Mouse (Mus musculus) bone marrow, adult 2 months (tissue): ENCODE measurements at regions not wholly inside any gene's neighbourhood (a gene's known extent, or its start where the extent isn't known, plus 50 kb on each side); places are given as distances from the start of the nearest gene placed in this dataset.

Experiments used
- CTCF ChIP-seq: fragments of 200-500 bp; IDR thresholded peaks from 2 replicates; pipeline ENCODE4 v1.5.1; 2011; ENCODE audit warnings: low read length, control low read depth; ENCODE audit not compliant: control insufficient read depth, insufficient read depth
- POLR2A ChIP-seq: fragments of 200-500 bp; IDR thresholded peaks from 2 replicates; pipeline ENCODE4 v1.6.1; 2011; ENCODE audit warnings: low read depth, mild to moderate bottlenecking, control low read depth, low read length, borderline replicate concordance; ENCODE audit not compliant: control insufficient read depth

GRCm38 (mm10) chr10:96259242-96259641 is 122.8 kb downstream of the Gm5426 start:
- TF ChIP-seq CTCF (no peak), POLR2A (no peak)
